Mouse (Mus musculus): ENCODE measurements around the gene Gigyf1.

Gigyf1 gene

DNA sequence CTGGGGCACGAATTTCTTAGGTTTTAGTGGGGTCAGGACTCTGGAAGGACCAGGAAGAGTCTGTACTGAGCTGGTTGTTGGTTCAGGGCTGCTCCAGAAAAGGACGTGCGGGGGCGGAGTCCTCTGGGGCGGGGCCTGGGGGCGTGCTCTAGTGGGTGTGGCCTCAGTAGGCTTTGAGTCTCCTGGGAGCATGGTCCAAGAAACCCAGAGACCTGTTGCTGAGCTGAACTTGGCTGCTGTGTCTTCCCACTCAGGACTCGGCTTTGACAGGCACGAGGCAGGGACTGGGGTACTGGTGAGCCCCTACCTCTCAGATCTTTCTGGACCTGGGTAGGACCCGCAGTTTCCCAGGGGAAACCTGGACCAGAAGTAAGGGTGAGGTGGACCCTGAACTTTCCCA is 51.3 kb downstream of the Gigyf1 start, which contains the start of gene Tfr2:
Tfr2 (plus strand) TSS at position 176 of the 400 bp plus-strand sequence.
- peak; percentile 89 for DNase-seq (ENCODE audit: extremely low read depth, insufficient read length, low spot score)

DNA sequence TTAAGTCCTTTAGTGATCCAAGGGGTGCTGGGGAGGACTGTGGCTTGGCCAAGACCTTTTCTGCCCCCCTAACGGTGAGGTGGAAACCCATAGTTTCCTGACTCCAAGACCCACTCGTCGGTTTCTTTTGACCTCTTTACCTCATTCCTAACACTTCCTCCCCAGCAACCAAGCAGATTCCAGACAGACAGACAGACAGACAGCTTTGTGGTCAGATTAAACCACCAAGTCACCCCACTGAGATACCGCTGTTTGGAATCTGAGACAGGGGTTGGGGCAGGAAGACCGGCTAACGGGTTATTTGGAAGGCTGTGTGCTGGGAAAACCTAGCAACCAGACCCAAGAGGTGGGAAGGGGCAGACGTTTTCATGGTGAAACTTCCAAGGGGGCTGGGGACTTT is 51.8 kb downstream of the Gigyf1 start:
- no peak for DNase-seq (ENCODE audit: extremely low read depth, insufficient read length, low spot score)

DNA sequence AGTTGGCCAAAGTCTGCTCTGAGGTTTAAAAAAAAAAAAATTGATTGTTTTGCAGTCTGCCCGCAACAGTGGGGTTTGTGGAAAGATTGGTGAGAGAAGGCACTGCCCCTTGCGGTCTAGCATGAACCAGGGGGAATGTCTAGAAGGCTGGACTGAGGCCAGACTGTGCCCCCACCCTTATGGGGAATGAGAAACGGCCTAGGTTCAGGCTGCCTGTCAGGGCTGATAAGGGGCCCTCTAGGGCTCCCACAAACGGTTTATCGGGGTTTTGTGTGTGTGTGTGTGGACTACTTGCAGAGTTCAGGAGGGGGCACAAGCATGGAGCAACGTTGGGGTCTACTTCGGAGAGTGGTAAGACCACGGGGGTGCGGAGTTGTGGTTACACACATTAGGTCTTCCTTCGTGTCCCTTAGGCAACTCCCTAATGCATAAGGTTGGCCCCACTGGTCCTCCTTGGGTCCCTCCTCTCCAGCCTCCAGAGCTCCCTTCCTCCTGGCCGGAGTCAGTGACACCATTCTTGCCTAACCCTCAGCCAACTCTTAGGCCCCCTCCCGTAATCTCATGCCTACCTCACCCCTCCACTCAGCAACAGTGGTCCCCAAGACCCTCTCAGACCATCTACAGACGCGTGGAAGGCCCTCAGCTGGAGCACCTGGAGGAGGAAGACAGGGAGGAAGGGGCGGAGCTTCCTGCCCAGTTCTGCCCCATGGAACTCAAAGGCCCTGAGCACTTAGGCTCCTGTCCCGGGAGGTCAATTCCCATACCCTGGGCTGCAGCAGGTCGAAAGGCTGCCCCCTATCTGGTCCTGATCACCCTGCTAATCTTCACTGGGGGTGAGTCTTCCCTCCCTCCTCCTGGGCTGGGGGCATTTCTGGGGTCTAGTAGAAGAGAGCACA is 52.6 kb downstream of the Gigyf1 start:
- DNase-seq (ENCODE audit: extremely low read depth, insufficient read length, low spot score): no peak

DNA sequence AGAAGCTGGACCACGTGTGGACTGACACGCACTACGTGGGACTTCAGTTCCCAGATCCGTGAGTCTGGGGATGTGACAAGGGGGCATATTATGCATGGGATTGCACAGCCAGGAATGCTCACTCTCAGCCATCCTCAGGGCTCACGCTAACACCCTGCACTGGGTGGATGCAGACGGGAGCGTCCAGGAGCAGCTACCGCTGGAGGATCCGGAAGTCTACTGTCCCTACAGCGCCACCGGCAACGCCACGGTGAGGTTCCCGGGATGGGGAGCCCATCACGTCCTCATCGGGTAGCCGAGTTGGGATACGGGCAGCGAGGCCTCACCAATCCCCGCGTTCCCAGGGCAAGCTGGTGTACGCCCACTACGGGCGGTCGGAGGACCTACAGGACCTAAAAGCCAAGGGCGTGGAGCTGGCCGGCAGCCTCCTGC is 56.1 kb downstream of the Gigyf1 start:
- DNase-seq (ENCODE audit: extremely low read depth, insufficient read length, low spot score): no peak

Measured in 3134 (cell line).